In genomic region chr5:103343869-103344268, GRCm38 (mm10) we compare ENCODE assay signal across 8 mouse cellular contexts.
DNase-seq lines count a peak whose midpoint lies in the region; ATAC-seq and TF ChIP-seq lines count a peak whose summit lies in the region.

No protein-coding gene starts in this region.

- H3K27ac ChIP-seq in cerebellum, adult 2 months (ENCODE audit: insufficient read depth, low read length): no peak overlapping the region

- no peak overlapping the region for H3K4me3 ChIP-seq in cerebellum, adult 2 months (replicated peaks; ENCODE audit: insufficient read depth, low read depth, low read length)

- no peak for DNase-seq in cerebellum, adult 2 months
- no peak for DNase-seq in cerebellum, adult 9-10 months
- DNase-seq in kidney, postnatal 14 days: peak; percentile 20
- DNase-seq in kidney, adult 18-20 months: no peak
- DNase-seq in 3T3-L1 (ENCODE audit: low read depth, low spot score): peak; percentile 62
- no peak for DNase-seq in spleen, postnatal 14 days (ENCODE audit: low spot score in 2 of 2)
- no peak for DNase-seq in layer of hippocampus, adult 8-10 months (ENCODE audit: low spot score in 2 of 2)

- no peaks in the 10 kb centered on the region for H3K27me3 ChIP-seq in cerebellum, adult 2 months (ENCODE audit: control insufficient read depth, insufficient read depth, low read length)

- no peak for TF ChIP-seq POLR2A in cerebellum, adult 2 months (IDR thresholded peaks at IDR 0.05; ENCODE audit: borderline replicate concordance, insufficient read depth, low read length)

- H3K4me1 ChIP-seq in cerebellum, adult 2 months (ENCODE audit: control insufficient read depth, insufficient read depth, low read length): peaks cover 7% of the 10 kb centered on the region; the same call in 1 of the 2 replicates

- ATAC-seq in common myeloid progenitor, adult 5-6 weeks (replicated peaks; ENCODE audit: low read depth, poor library complexity, severe bottlenecking): 0 out of 2 replicates have a peak, but pooled peaks have one; percentile 50

- TF ChIP-seq CTCF in cerebellum, adult 2 months (IDR thresholded peaks at IDR 0.05; ENCODE audit: borderline replicate concordance, insufficient read depth, low read depth, low read length): peak; percentile 38; the same call in 1 of the 2 replicates

- 8% methylated on average over 2 of the region's 2 CpGs for WGBS in cerebellum, adult 2 months

Comparison
In these comparisons a context has a peak if more than half of its experiments do, and no peak if none do; other contexts are left out.
1. DNase-seq: peak in kidney, postnatal 14 days (single experiment) and 3T3-L1 (single experiment); none in cerebellum, adult 2 months (0 of 2), cerebellum, adult 9-10 months (single experiment), kidney, adult 18-20 months (single experiment), spleen, postnatal 14 days (0 of 2) and layer of hippocampus, adult 8-10 months (0 of 2).